Mouse (Mus musculus) lung, postnatal 0 days (tissue): Measurements from ENCODE around the gene Smarcd2.

Experiments
- CTCF ChIP-seq: IDR thresholded peaks from 2 replicates; pipeline ENCODE4 v1.5.1; 2016; ENCODE audit warnings: antibody characterized with exemption, mild to moderate bottlenecking
- EP300 ChIP-seq: IDR thresholded peaks from 2 replicates; pipeline ENCODE4 v1.6.1; 2016; ENCODE audit warnings: antibody characterized with exemption, mild to moderate bottlenecking, control low read depth

DNA sequence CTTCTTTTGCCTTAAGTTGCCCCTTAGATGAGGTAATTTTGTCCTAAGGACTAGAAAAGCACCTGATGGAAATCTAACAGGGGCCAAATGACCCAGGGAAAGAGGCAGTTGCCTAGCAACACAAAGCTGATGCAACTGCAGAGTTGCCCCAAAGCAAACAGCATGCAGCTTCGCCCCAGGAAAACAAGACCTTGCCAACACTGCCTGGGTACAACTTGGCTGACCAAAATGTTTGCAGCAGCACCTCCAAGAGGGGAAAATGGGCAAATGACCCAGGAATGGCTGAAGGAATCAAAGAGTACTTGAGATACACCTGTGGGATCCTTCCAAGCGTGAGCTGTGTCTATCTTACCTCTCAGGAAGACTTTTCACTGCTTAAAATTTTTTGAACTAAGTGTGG, 19.1 kb upstream of the Smarcd2 start:
- TF ChIP-seq EP300 (0 out of 2 replicates have a peak, but pooled peaks have one; percentile 12), CTCF (no peak; the same call in 1 of the 2 replicates)
